Mouse (Mus musculus): Measurements from ENCODE around the gene Sik2. TPM values are rescaled to one million over a fixed set of nuclear protein-coding genes. Genes with fewer than 3 reads are reported as not detected.

Gene Sik2
- total RNA-seq, 1 experiment = 10.0 TPM

- Histone ChIP-seq H3K27ac (ENCODE audit: insufficient read depth, low read depth, low read length, poor library complexity, severe bottlenecking) (no peak overlapping the region), H3K4me1 (ENCODE audit: control insufficient read depth in 2 of 2, insufficient read depth in 2 of 2, low read length in 2 of 2, poor library complexity in 1 of 2) (no peaks in the 10 kb centered on the region; a peak in 1 of 4 replicates), H3K4me3 (ENCODE audit: insufficient read depth in 1 of 2, low read depth in 1 of 2, low read length in 2 of 2, poor library complexity in 1 of 2, severe bottlenecking in 1 of 2) (no peak overlapping the region), H3K9me3 (ENCODE audit: control insufficient read depth, insufficient read depth, low read depth, low read length) (no peaks in the 10 kb centered on the region), H3K36me3 (ENCODE audit: control insufficient read depth, insufficient read depth, low read length, poor library complexity, severe bottlenecking) (no peaks in the 10 kb centered on the region), H3K9ac (ENCODE audit: insufficient read depth, low read depth, low read length, poor library complexity, severe bottlenecking) (no peak overlapping the region)
- in situ Hi-C loops (cut with MboI; ENCODE audit: low sequenced_read_pairs in 2 of 2, unreplicated experiment in 2 of 2) = no loop called here
- DNase-seq (ENCODE audit: low read depth, low spot score) = no peak
- no peak for TF ChIP-seq CHD2 (IDR thresholded peaks at IDR 0.05; ENCODE audit: low read depth, low read length)
- no peak for TF ChIP-seq HCFC1 (IDR thresholded peaks at IDR 0.05; ENCODE audit: borderline replicate concordance, insufficient read depth, low read length)
- no peak for TF ChIP-seq ZNF384 (IDR thresholded peaks at IDR 0.05; ENCODE audit: low read depth, low read length)
- no peak for TF ChIP-seq MAFK (IDR thresholded peaks at IDR 0.05; ENCODE audit: insufficient read depth, low read depth, low read length)
- no peak for TF ChIP-seq ZC3H11A (IDR thresholded peaks at IDR 0.05; ENCODE audit: borderline replicate concordance, low read depth, low read length)
These were observed 42.6 kb downstream of the Sik2 start for GRCm38 (mm10) chr9:50966277-50966676.

- Histone ChIP-seq H3K4me1 (ENCODE audit: control insufficient read depth in 2 of 2, insufficient read depth in 2 of 2, low read length in 2 of 2, poor library complexity in 1 of 2) (no peaks in the 10 kb centered on the region; a peak in 1 of 4 replicates), H3K4me3 (ENCODE audit: insufficient read depth in 1 of 2, low read depth in 1 of 2, low read length in 2 of 2, poor library complexity in 1 of 2, severe bottlenecking in 1 of 2) (no peak overlapping the region), H3K9me3 (ENCODE audit: control insufficient read depth, insufficient read depth, low read depth, low read length) (no peaks in the 10 kb centered on the region), H3K36me3 (ENCODE audit: control insufficient read depth, insufficient read depth, low read length, poor library complexity, severe bottlenecking) (no peaks in the 10 kb centered on the region), H3K27ac (ENCODE audit: insufficient read depth, low read depth, low read length, poor library complexity, severe bottlenecking) (no peak overlapping the region), H3K9ac (ENCODE audit: insufficient read depth, low read depth, low read length, poor library complexity, severe bottlenecking) (no peak overlapping the region)
- TF ChIP-seq ZNF384 (IDR thresholded peaks at IDR 0.05; ENCODE audit: low read depth, low read length) = no peak
- no peak for TF ChIP-seq MAFK (IDR thresholded peaks at IDR 0.05; ENCODE audit: insufficient read depth, low read depth, low read length)
- TF ChIP-seq HCFC1 (IDR thresholded peaks at IDR 0.05; ENCODE audit: borderline replicate concordance, insufficient read depth, low read length) = no peak
- no peak for TF ChIP-seq ZC3H11A (IDR thresholded peaks at IDR 0.05; ENCODE audit: borderline replicate concordance, low read depth, low read length)
- in situ Hi-C loops (cut with MboI; ENCODE audit: low sequenced_read_pairs in 2 of 2, unreplicated experiment in 2 of 2) = no loop called here
- no peak for DNase-seq (ENCODE audit: low read depth, low spot score)
These were observed 43.5 kb downstream of the Sik2 start for GRCm38 (mm10) chr9:50965392-50965791.

- no peak for TF ChIP-seq ZNF384 (IDR thresholded peaks at IDR 0.05; ENCODE audit: low read depth, low read length)
- no peak for TF ChIP-seq ZC3H11A (IDR thresholded peaks at IDR 0.05; ENCODE audit: borderline replicate concordance, low read depth, low read length)
- no peak for TF ChIP-seq MAFK (IDR thresholded peaks at IDR 0.05; ENCODE audit: insufficient read depth, low read depth, low read length)
- no peak for TF ChIP-seq CHD2 (IDR thresholded peaks at IDR 0.05; ENCODE audit: low read depth, low read length)
- TF ChIP-seq HCFC1 (IDR thresholded peaks at IDR 0.05; ENCODE audit: borderline replicate concordance, insufficient read depth, low read length) = no peak
- in situ Hi-C loops (cut with MboI; ENCODE audit: low sequenced_read_pairs in 2 of 2, unreplicated experiment in 2 of 2) = no loop called here
These were observed 44.0 kb downstream of the Sik2 start for GRCm38 (mm10) chr9:50964911-50965310.

GRCm38 (mm10) chr9:50957956-50958489 lies 50.9 kb downstream of the Sik2 start:
- in situ Hi-C loops (cut with MboI; ENCODE audit: low sequenced_read_pairs in 2 of 2, unreplicated experiment in 2 of 2) = no loop called here
- Histone ChIP-seq H3K4me3 (ENCODE audit: insufficient read depth in 1 of 2, low read depth in 1 of 2, low read length in 2 of 2, poor library complexity in 1 of 2, severe bottlenecking in 1 of 2) (no peak overlapping the region), H3K9me3 (ENCODE audit: control insufficient read depth, insufficient read depth, low read depth, low read length) (no peaks in the 10 kb centered on the region), H3K9ac (ENCODE audit: insufficient read depth, low read depth, low read length, poor library complexity, severe bottlenecking) (no peak overlapping the region), H3K36me3 (ENCODE audit: control insufficient read depth, insufficient read depth, low read length, poor library complexity, severe bottlenecking) (no peaks in the 10 kb centered on the region), H3K27ac (ENCODE audit: insufficient read depth, low read depth, low read length, poor library complexity, severe bottlenecking) (no peak overlapping the region), H3K4me1 (ENCODE audit: control insufficient read depth in 2 of 2, insufficient read depth in 2 of 2, low read length in 2 of 2, poor library complexity in 1 of 2) (no peaks in the 10 kb centered on the region)
- TF ChIP-seq MAFK (IDR thresholded peaks at IDR 0.05; ENCODE audit: insufficient read depth, low read depth, low read length) (no peak), HCFC1 (IDR thresholded peaks at IDR 0.05; ENCODE audit: borderline replicate concordance, insufficient read depth, low read length) (no peak), ZC3H11A (IDR thresholded peaks at IDR 0.05; ENCODE audit: borderline replicate concordance, low read depth, low read length) (no peak), ZNF384 (IDR thresholded peaks at IDR 0.05; ENCODE audit: low read depth, low read length) (no peak), CHD2 (IDR thresholded peaks at IDR 0.05; ENCODE audit: low read depth, low read length) (no peak)
- no peak for DNase-seq (ENCODE audit: low read depth, low spot score)

More at GRCm38 (mm10) chr9:50964911-50965310, 44.0 kb downstream of the Sik2 start:
- Histone ChIP-seq H3K4me1 (ENCODE audit: control insufficient read depth in 2 of 2, insufficient read depth in 2 of 2, low read length in 2 of 2, poor library complexity in 1 of 2) (no peaks in the 10 kb centered on the region; a peak in 1 of 4 replicates), H3K36me3 (ENCODE audit: control insufficient read depth, insufficient read depth, low read length, poor library complexity, severe bottlenecking) (no peaks in the 10 kb centered on the region), H3K4me3 (ENCODE audit: insufficient read depth in 1 of 2, low read depth in 1 of 2, low read length in 2 of 2, poor library complexity in 1 of 2, severe bottlenecking in 1 of 2) (no peak overlapping the region), H3K9me3 (ENCODE audit: control insufficient read depth, insufficient read depth, low read depth, low read length) (no peaks in the 10 kb centered on the region), H3K27ac (ENCODE audit: insufficient read depth, low read depth, low read length, poor library complexity, severe bottlenecking) (no peak overlapping the region), H3K9ac (ENCODE audit: insufficient read depth, low read depth, low read length, poor library complexity, severe bottlenecking) (no peak overlapping the region)
- no peak for DNase-seq (ENCODE audit: low read depth, low spot score)

All from ES-E14 (cell line).